Mouse (Mus musculus): ENCODE results near the gene Rundc1. TPM values are rescaled to one million over a fixed set of nuclear protein-coding genes. Genes with fewer than 3 reads are reported as not detected.
"Not testable (repeated sequence)": the region's sequence is repeated elsewhere in the genome, so short reads cannot be mapped to it uniquely, and the experiment has no call there.

Gene Rundc1
- total RNA-seq (2021), result 10 to 100 TPM; 37.2 to 44.0 TPM
- long read RNA-seq, experiment 1, transcript Rundc1-201 (5 exons, 3,223 nt), result major isoform, 7 of 116 reads
- long read RNA-seq, experiment 1, partial matches to known transcripts, result 10 of 116 reads
- long read RNA-seq, experiment 1, other reads (novel, unspliced or antisense), result 99 of 116 reads
- long read RNA-seq, experiment 2, transcript Rundc1-201 (5 exons, 3,223 nt), result major isoform, 6 of 79 reads
- long read RNA-seq, experiment 2, partial matches to known transcripts, result 7 of 79 reads
- long read RNA-seq, experiment 2, other reads (novel, unspliced or antisense), result 66 of 79 reads

GRCm38 (mm10) chr11:101424925-101425813 is at the start of gene Rundc1, which contains the start of gene Ptges3l:
Gene Rundc1 (plus strand): TSS chr11:101425085.
Gene Ptges3l (minus strand): TSS chr11:101425333.
- intact Hi-C loops (cut with DNase I), result loop anchor here (2.0 kb wide), 1 partner anchor 18 kb away; the partner anchor contains the start of gene Rpl27
- Histone ChIP-seq H3K27ac (peak within 1 kb of the TSS; percentile 80), H3K4me3 (peak within 1 kb of the TSS; percentile 75)
- TF ChIP-seq CTCF (IDR thresholded peaks at IDR 0.05), result peak; percentile 20
- peak; percentile 98 to 99 for DNase-seq (ENCODE audit: extremely low spot score in 1 of 2, low spot score in 2 of 2)

GRCm38 (mm10) chr11:101378196-101378595 is 46.7 kb upstream of the Rundc1 start:
- intact Hi-C loops (cut with DNase I); H3K4me3 ChIP-seq; DNase-seq (ENCODE audit: extremely low spot score in 1 of 2, low spot score in 2 of 2); H3K27ac ChIP-seq: not testable (repeated sequence)

GRCm38 (mm10) chr11:101378926-101379325 is 46.0 kb upstream of the Rundc1 start:
- no peak overlapping the region for H3K27ac ChIP-seq
- TF ChIP-seq CTCF (IDR thresholded peaks at IDR 0.05), result no peak
- H3K4me3 ChIP-seq, result no peak overlapping the region
- DNase-seq (ENCODE audit: extremely low spot score in 1 of 2, low spot score in 2 of 2), result no peak
- intact Hi-C loops (cut with DNase I), result no loop called here

GRCm38 (mm10) chr11:101381817-101382216 is 43.1 kb upstream of the Rundc1 start:
- no peak for DNase-seq (ENCODE audit: extremely low spot score in 1 of 2, low spot score in 2 of 2)
- no peak for TF ChIP-seq CTCF (IDR thresholded peaks at IDR 0.05)
- no peak overlapping the region for H3K4me3 ChIP-seq
- no peak overlapping the region for H3K27ac ChIP-seq
- intact Hi-C loops (cut with DNase I), result no loop called here

GRCm38 (mm10) chr11:101395110-101395509 is 29.8 kb upstream of the Rundc1 start:
- peak; percentile 91 for TF ChIP-seq CTCF (IDR thresholded peaks at IDR 0.05)
- Histone ChIP-seq H3K27ac (no peak overlapping the region), H3K4me3 (no peak overlapping the region)
- peak; percentile 59 to 68 for DNase-seq (ENCODE audit: extremely low spot score in 1 of 2, low spot score in 2 of 2)
- intact Hi-C loops (cut with DNase I), result loop anchor here (1.0 to 5.0 kb wide), 2 partner anchors 72 to 183 kb away; no protein-coding TSS in a partner anchor

- no peak for DNase-seq (ENCODE audit: extremely low spot score in 1 of 2, low spot score in 2 of 2)
- intact Hi-C loops (cut with DNase I), result no loop called here
- H3K27ac ChIP-seq, result no peak overlapping the region
- TF ChIP-seq CTCF (IDR thresholded peaks at IDR 0.05), result no peak; the same call in none of the 2 replicates
- no peak overlapping the region for H3K4me3 ChIP-seq
Observed at GRCm38 (mm10) chr11:101415306-101415705, 9.6 kb upstream of the Rundc1 start.

- Histone ChIP-seq H3K4me3 (peak overlapping the region; percentile 74), H3K27ac (peak overlapping the region; percentile 86)
- no peak for DNase-seq (ENCODE audit: extremely low spot score in 1 of 2, low spot score in 2 of 2)
- intact Hi-C loops (cut with DNase I), result no loop called here
- TF ChIP-seq CTCF (IDR thresholded peaks at IDR 0.05), result no peak
Observed at GRCm38 (mm10) chr11:101416433-101417100, 8.3 kb upstream of the Rundc1 start.

- intact Hi-C loops (cut with DNase I), result no loop called here
- DNase-seq (ENCODE audit: extremely low spot score in 1 of 2, low spot score in 2 of 2), result peak; percentile 87 to 94
- Histone ChIP-seq H3K27ac (peak within 1 kb of the TSS; percentile 86), H3K4me3 (peak within 1 kb of the TSS; percentile 74)
- no peak; the same call in 1 of the 2 replicates for TF ChIP-seq CTCF (IDR thresholded peaks at IDR 0.05)
Observed at GRCm38 (mm10) chr11:101417101-101417855, 7.6 kb upstream of the Rundc1 start, which contains the start of gene Aarsd1. Gene Aarsd1 (minus strand): TSS chr11:101417615.

GRCm38 (mm10) chr11:101418991-101419390 is 5.9 kb upstream of the Rundc1 start:
- intact Hi-C loops (cut with DNase I), result no loop called here
- peak; percentile 28 to 62 for DNase-seq (ENCODE audit: extremely low spot score in 1 of 2, low spot score in 2 of 2)

GRCm38 (mm10) chr11:101419610-101420009 is 5.3 kb upstream of the Rundc1 start:
- no peak for DNase-seq (ENCODE audit: extremely low spot score in 1 of 2, low spot score in 2 of 2)
- intact Hi-C loops (cut with DNase I), result no loop called here
- H3K4me3 ChIP-seq, result no peak overlapping the region
- no peak overlapping the region for H3K27ac ChIP-seq
- TF ChIP-seq CTCF (IDR thresholded peaks at IDR 0.05), result peak; percentile 23

More at GRCm38 (mm10) chr11:101418991-101419390, 5.9 kb upstream of the Rundc1 start:
- Histone ChIP-seq H3K27ac (no peak overlapping the region; the same call in 1 of the 2 replicates), H3K4me3 (no peak overlapping the region)
- no peak for TF ChIP-seq CTCF (IDR thresholded peaks at IDR 0.05)

GRCm38 (mm10) chr11:101420148-101420547 is 4.7 kb upstream of the Rundc1 start:
- TF ChIP-seq CTCF (IDR thresholded peaks at IDR 0.05), result no peak
- DNase-seq (ENCODE audit: extremely low spot score in 1 of 2, low spot score in 2 of 2), result no peak
- Histone ChIP-seq H3K27ac (no peak overlapping the region), H3K4me3 (no peak overlapping the region)
- intact Hi-C loops (cut with DNase I), result no loop called here
